Mouse (Mus musculus) liver, embryonic 16.5 days (tissue): ENCODE data around the gene Fam171a1. TPM values are rescaled to one million over a fixed set of nuclear protein-coding genes. Genes with fewer than 3 reads are reported as not detected.
A peak's percentile ranks its signal among the peaks of the same experiment; 100 is the strongest.
"Not testable (repeated sequence)": the region's sequence is repeated elsewhere in the genome, so short reads cannot be mapped to it uniquely, and the experiment has no call there.

Experiments
- ATAC-seq: fragments of 200-750 bp; cut with Nextera tagmentation; 2 replicates; pipeline ENCODE4 v1.8.0; 2017; ENCODE audit warnings: low read depth, mild to moderate bottlenecking, moderate number of reproducible peaks, moderate library complexity
- H3K27ac ChIP-seq: fragments of 300-500 bp; sonication (generic); 2 replicates; pipeline ENCODE4 v1.5.1; 2014; ENCODE audit warnings: mild to moderate bottlenecking, low read length
- H3K27me3 ChIP-seq: fragments of 300-500 bp; sonication (generic); 2 replicates; pipeline ENCODE4 v1.6.1; 2014; ENCODE audit warnings: low read depth, low read length, mixed read lengths; ENCODE audit not compliant: control insufficient read depth, insufficient read depth
- H3K36me3 ChIP-seq: fragments of 300-500 bp; sonication (generic); 2 replicates; pipeline ENCODE4 v1.6.1; 2014; ENCODE audit warnings: mild to moderate bottlenecking; ENCODE audit not compliant: control insufficient read depth, insufficient read depth
- H3K4me1 ChIP-seq: fragments of 300-500 bp; sonication (generic); 2 replicates; pipeline ENCODE4 v1.6.1; 2014; ENCODE audit warnings: low read depth, low read length, mixed read lengths; ENCODE audit not compliant: control insufficient read depth
- H3K4me2 ChIP-seq: fragments of 300-500 bp; sonication (generic); 2 replicates; pipeline ENCODE4 v1.6.1; 2014; ENCODE audit warnings: low read depth, low read length, mixed read lengths
- H3K4me3 ChIP-seq: fragments of 300-500 bp; sonication (generic); 2 replicates; pipeline ENCODE4 v1.5.1; 2014; ENCODE audit warnings: low read depth, mild to moderate bottlenecking, low read length
- H3K9ac ChIP-seq: fragments of 300-500 bp; sonication (generic); 2 replicates; pipeline ENCODE4 v1.6.1; 2014; ENCODE audit warnings: low read depth, low read length
- H3K9me3 ChIP-seq: fragments of 300-500 bp; sonication (generic); replicated peaks from 2 replicates; pipeline ENCODE4 v1.6.1; 2016; ENCODE audit warnings: low read length; ENCODE audit not compliant: control insufficient read depth
- WGBS: fragments of 180-500 bp; shearing (Covaris S2); extraction: QIAGEN DNeasy Blood & Tissue Kit; methylation state at CpG from one replicate; pipeline ENCODE4 v1.1.7; 2014; ENCODE audit not compliant: insufficient replicate concordance; 5-methylcytosine and 5-hydroxymethylcytosine counted together
- polyA plus RNA-seq: library from polyadenylated mRNA; unstranded; fragments of >200 nt; fragmentation: Nextera tagmentation; extraction: Ambion mirVana; gene quantifications from 2 replicates; pipeline ENCODE4 v1.2.1, GENCODE M21; 2015

The Fam171a1 gene
- polyA plus RNA-seq, 1 experiment from 2014 or later: 2.6 TPM

DNA sequence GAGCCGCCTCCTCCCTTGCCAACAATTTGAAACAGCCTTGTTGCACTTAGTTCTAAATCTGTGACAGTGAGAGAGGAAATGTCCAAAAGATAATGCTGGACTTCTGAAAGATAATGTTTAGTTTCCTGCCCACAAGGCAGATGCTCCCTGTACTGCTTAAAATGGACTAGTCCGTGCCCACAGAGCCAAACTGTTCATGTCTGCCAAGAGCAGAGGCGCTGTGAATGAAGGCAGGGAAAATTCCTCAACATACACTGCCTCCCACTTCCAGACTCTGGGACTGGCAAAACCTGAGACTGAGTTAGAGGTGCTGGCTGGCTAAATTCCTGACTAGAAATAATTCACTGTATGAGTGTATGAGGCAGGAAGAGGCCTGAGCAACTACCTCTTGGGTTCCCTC, 58.6 kb downstream of the Fam171a1 start:
- H3K4me1 ChIP-seq: no peaks in the 10 kb centered on the region
- no peaks in the 10 kb centered on the region for H3K27me3 ChIP-seq
- H3K9ac ChIP-seq: no peak overlapping the region
- no peaks in the 10 kb centered on the region for H3K9me3 ChIP-seq
- no peak overlapping the region for H3K27ac ChIP-seq
- 14% methylated on average over 3 of the region's 3 CpGs for WGBS
- H3K4me3 ChIP-seq: no peak overlapping the region
- ATAC-seq: no peak
- H3K4me2 ChIP-seq: no peak overlapping the region
- no peaks in the 10 kb centered on the region for H3K36me3 ChIP-seq

DNA sequence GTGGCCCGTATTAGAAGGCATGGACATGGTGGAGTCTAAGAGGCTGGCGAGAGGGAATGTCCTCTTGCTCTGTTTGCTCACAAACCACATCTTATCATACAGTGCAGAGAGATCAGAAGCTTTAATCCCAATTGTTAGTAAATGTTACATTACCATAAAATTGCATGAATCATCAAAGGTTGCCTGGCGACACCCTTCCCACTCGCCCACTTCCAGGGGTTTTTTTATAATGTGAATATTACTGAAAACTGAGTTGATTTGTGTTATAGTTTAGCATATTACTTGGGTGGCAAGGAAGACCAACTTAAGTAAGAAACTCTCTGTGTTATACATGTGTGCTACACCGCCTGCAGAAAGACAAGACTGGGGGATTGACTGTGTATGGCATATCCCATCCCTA, 60.9 kb downstream of the Fam171a1 start:
- 67% methylated on average over 5 of the region's 5 CpGs for WGBS

DNA sequence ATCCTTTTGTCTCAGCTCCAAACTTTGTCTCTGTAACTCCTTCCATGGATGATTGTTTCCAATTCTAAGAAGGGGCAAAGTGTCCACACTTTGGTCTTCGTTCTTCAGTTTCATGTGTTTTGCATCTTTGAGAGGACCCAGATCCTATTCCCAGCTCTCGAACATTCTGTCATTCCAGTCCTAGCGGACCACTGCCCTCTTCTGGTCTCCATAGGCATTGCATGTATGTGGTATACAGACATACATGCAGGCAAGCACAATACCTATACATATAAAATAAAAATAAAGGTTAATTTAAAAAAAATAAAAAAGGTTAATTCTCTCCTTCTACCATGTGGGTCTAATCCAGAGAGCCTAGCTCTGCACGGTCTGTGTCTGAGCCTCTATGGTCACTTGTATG, 62.0 kb downstream of the Fam171a1 start:
- not testable (repeated sequence) for H3K27me3 ChIP-seq, ATAC-seq, H3K9me3 ChIP-seq, H3K4me1 ChIP-seq, H3K4me3 ChIP-seq, H3K27ac ChIP-seq, H3K4me2 ChIP-seq, H3K9ac ChIP-seq, H3K36me3 ChIP-seq
- WGBS: 71% methylated on average over 4 of the region's 4 CpGs

More for the DNA sequence above, 60.9 kb downstream of the Fam171a1 start:
- Histone ChIP-seq H3K9ac (no peak overlapping the region), H3K27me3 (no peaks in the 10 kb centered on the region), H3K36me3 (no peaks in the 10 kb centered on the region), H3K4me2 (no peak overlapping the region), H3K4me3 (no peak overlapping the region), H3K4me1 (no peaks in the 10 kb centered on the region), H3K27ac (no peak overlapping the region), H3K9me3 (no peaks in the 10 kb centered on the region)
- ATAC-seq: no peak

DNA sequence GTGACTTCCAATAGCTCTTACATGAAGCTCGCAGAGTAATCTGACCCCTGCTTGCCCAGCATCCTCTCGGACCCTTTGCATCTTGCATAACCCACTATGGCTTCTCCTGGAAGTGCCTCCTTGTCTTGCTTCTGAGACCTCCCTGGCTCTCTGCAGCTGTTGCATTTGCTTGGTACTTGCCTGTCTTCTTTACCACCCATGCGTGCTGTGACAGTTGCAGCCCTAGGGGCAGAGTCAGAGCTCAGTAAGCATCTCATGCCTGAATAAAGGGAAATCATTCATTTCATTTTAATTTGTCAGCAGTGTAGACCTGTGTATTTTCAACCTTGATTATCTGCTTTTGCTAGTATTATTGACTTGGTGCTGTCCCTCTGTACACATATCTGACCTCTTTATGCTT, 62.7 kb downstream of the Fam171a1 start:
- Histone ChIP-seq H3K4me1 (no peaks in the 10 kb centered on the region), H3K27ac (no peak overlapping the region), H3K9me3 (no peaks in the 10 kb centered on the region), H3K27me3 (no peaks in the 10 kb centered on the region), H3K9ac (no peak overlapping the region), H3K36me3 (no peaks in the 10 kb centered on the region), H3K4me3 (no peak overlapping the region), H3K4me2 (no peak overlapping the region)
- ATAC-seq: no peak
- 73% methylated on average over 3 of the region's 3 CpGs for WGBS

DNA sequence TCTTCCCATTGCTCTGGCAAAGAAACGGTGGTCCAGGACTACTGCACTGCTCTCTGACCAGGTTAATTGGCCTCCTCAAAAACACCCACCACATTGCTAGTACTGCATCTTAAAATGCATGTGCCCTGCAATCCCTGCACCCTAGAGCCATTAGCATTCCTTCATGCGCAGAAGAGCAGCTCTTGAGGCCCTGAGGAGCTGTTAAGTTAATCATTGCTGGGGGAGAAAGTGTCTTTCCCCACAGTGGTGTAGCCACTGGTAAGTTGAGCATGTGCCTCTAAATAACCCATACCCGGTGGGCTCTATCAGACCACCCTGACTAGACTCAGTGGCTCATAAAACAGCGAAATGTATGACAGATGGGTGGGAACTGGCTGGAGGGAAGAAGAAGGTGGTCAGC, 66.5 kb downstream of the Fam171a1 start:
- no peak overlapping the region for H3K4me2 ChIP-seq
- no peak overlapping the region for H3K4me3 ChIP-seq
- no peaks in the 10 kb centered on the region for H3K4me1 ChIP-seq
- no peaks in the 10 kb centered on the region for H3K9me3 ChIP-seq
- 66% methylated on average over 4 of the region's 4 CpGs for WGBS
- no peak for ATAC-seq
- H3K27me3 ChIP-seq: no peaks in the 10 kb centered on the region
- no peaks in the 10 kb centered on the region for H3K36me3 ChIP-seq
- no peak overlapping the region for H3K27ac ChIP-seq
- no peak overlapping the region for H3K9ac ChIP-seq

DNA sequence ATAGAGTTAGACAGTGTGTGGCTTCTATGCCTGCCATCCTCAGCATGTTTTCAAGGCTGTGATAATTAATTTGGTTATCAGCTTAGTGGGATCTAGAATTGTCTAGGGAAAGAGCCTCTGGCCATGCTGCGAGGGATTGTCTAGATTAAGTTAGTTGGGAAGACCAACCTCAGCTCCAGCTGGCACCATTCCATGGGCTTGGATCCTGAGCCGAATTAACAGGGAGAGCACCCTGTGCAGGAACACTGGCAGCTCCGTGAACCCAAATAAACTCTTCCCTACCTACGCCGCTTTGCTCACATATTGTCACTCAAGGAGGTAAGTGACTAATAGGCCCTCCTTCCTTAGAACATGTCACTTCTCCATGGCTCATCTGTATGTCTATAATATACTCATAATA, 69.6 kb downstream of the Fam171a1 start:
- no peak overlapping the region for H3K4me2 ChIP-seq
- WGBS: 70% methylated on average over 5 of the region's 5 CpGs
- no peaks in the 10 kb centered on the region for H3K4me1 ChIP-seq
- no peak overlapping the region for H3K9ac ChIP-seq
- no peaks in the 10 kb centered on the region for H3K9me3 ChIP-seq
- no peaks in the 10 kb centered on the region for H3K27me3 ChIP-seq
- H3K27ac ChIP-seq: no peak overlapping the region
- H3K36me3 ChIP-seq: no peaks in the 10 kb centered on the region
- ATAC-seq: no peak
- no peak overlapping the region for H3K4me3 ChIP-seq

DNA sequence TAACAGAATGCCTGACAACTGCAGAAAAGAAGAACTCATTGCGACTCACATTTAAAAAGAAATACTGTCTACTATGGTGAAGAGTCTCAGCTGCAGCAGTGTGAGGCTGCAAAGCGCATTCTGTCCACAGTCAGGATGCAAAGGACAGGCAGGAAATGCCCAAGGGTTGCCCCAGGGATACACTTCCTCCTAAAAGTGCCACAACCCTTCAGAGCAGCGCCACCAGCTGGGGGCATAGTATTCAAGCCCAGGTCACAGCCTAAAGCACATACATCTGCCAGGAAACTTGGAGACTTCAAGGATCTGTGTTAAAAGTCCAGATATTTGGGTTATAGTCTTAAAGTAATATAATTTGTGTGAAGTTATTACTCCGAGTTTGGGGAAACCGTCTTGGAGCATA, 71.3 kb downstream of the Fam171a1 start:
- Histone ChIP-seq H3K27ac (no peak overlapping the region), H3K4me1 (no peaks in the 10 kb centered on the region; the same call in 1 of the 2 replicates), H3K9me3 (no peaks in the 10 kb centered on the region), H3K36me3 (no peaks in the 10 kb centered on the region), H3K27me3 (no peaks in the 10 kb centered on the region), H3K4me3 (no peak overlapping the region), H3K9ac (no peak overlapping the region), H3K4me2 (no peak overlapping the region)
- no peak for ATAC-seq
- WGBS: 55% methylated on average over 5 of the region's 5 CpGs

DNA sequence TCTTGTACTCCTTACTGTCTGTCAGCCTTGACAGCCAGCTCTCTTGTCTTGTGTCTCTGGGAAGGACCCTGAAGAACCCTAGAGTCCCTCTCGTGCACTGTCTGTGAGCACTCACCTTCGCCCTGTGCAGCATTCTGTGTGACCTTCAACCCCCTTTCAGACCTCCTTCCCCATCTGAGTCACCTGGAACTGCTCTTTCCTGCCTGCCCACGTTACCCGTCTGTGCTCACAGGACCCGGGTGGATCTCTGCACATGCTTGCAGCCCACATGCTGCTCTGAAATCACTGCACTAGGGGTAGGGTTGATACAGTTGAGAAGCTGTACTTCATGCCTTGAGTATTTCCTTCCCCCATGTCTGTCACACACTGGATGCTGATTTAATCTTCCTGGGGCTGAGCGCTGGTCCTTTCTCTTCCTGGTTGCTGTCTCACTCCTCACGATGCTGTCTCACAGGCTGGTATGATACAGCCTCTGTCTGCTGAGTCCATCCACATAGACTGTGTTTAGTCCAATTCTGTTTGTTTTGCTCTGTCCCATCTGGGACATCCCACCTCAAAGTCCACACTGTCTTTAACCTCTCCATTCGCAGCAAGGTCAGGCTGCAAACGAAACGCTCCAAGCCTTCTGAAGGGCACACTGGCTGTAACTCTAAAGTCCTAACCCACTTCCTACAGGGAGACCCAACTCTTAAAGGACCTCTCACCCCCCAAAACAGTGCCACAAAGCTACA, 74.9 kb downstream of the Fam171a1 start:
- no peaks in the 10 kb centered on the region for H3K27me3 ChIP-seq
- no peaks in the 10 kb centered on the region; the same call in 1 of the 2 replicates for H3K4me1 ChIP-seq
- H3K4me3 ChIP-seq: no peak overlapping the region
- H3K9me3 ChIP-seq: no peaks in the 10 kb centered on the region
- H3K9ac ChIP-seq: no peak overlapping the region
- no peak overlapping the region for H3K27ac ChIP-seq
- no peaks in the 10 kb centered on the region for H3K36me3 ChIP-seq
- peak; percentile 59 for ATAC-seq
- no peak overlapping the region for H3K4me2 ChIP-seq
- 52% methylated on average over 10 of the region's 10 CpGs for WGBS

DNA sequence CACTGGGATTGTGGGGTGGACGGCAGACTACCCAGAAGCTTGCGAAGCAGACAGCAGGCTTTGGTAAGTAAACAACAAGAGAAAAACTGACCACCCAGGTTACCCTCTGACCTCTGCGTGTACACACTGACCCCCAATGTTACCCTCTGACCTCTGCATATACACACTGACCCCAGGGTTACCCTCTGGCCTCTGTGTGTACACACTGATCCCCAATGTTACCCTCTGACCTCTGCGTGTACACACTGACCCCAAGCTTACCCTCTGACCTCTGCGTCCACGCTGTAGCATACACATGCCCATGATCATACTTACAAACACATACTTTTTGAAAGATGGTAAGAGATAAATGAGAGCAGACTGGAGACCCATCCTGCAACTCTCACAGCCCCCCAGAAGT, 77.1 kb downstream of the Fam171a1 start:
- H3K9ac ChIP-seq: no peak overlapping the region
- H3K4me3 ChIP-seq: no peak overlapping the region
- no peak overlapping the region for H3K27ac ChIP-seq
- H3K4me2 ChIP-seq: no peak overlapping the region
- no peaks in the 10 kb centered on the region for H3K9me3 ChIP-seq
- no peaks in the 10 kb centered on the region for H3K36me3 ChIP-seq
- ATAC-seq: peak; percentile 56
- 70% methylated on average over 6 of the region's 6 CpGs for whole genome bisulfite sequencing
- no peaks in the 10 kb centered on the region; the same call in 1 of the 2 replicates for H3K4me1 ChIP-seq
- no peaks in the 10 kb centered on the region for H3K27me3 ChIP-seq
